Mouse (Mus musculus) activated CD4-positive, CD25-positive, alpha-beta regulatory T cell, adult 4 months (primary cell): Measurements from ENCODE around the gene Vmn1r149. TPM values are rescaled to one million over a fixed set of nuclear protein-coding genes. Genes with fewer than 3 reads are reported as not detected.
"Not testable (repeated sequence)": the region's sequence is repeated elsewhere in the genome, so short reads cannot be mapped to it uniquely, and the experiment has no call there.

Source experiments
- ATAC-seq: one replicate; pipeline ENCODE4 v1.8.0; 2017
- polyA plus RNA-seq, 2 experiments: library from polyadenylated mRNA; unstranded; fragments of 100-300 nt; shearing (Covaris generic); gene quantifications; one replicate each; pipeline ENCODE4 v1.2.1; 2017

Vmn1r149 gene
- polyA plus RNA-seq, result not detected

- not testable (repeated sequence) for ATAC-seq
Measured at GRCm38 (mm10) chr7:22438129-22438528, at the start of gene Vmn1r149. Gene Vmn1r149, minus strand, starts transcription at chr7:22438229.

GRCm38 (mm10) chr7:22463975-22464374, 25.9 kb upstream of the Vmn1r149 start, which contains the start of gene Gm10665:
Gene Gm10665, minus strand, starts transcription at chr7:22464075.
- ATAC-seq, result not testable (repeated sequence)

- ATAC-seq, result not testable (repeated sequence)
Measured at GRCm38 (mm10) chr7:22413283-22413682, 24.7 kb downstream of the Vmn1r149 start, which contains the start of gene Vmn1r148. Gene Vmn1r148, plus strand, starts transcription at chr7:22413583.

Other genes starting within 250 kb of the Vmn1r149 start
- not detected for gene Vmn1r143, start 248.9 kb downstream of the Vmn1r149 start, polyA plus RNA-seq
- not detected for gene Gm8653, start 237.0 kb downstream of the Vmn1r149 start, polyA plus RNA-seq
- gene Gm8453, start 208.7 kb downstream of the Vmn1r149 start, polyA plus RNA-seq, result not detected
- not detected for gene Gm4187, start 108.5 kb downstream of the Vmn1r149 start, polyA plus RNA-seq
- gene Gm8660, start 67.2 kb downstream of the Vmn1r149 start, polyA plus RNA-seq, result not detected
- not detected for gene Vmn1r148, start 24.6 kb downstream of the Vmn1r149 start, polyA plus RNA-seq
- not detected for gene Gm10665, start 25.8 kb upstream of the Vmn1r149 start, polyA plus RNA-seq
- not detected for gene Vmn1r151, start 61.4 kb upstream of the Vmn1r149 start, polyA plus RNA-seq
- not detected for gene Vmn1r152, start 84.7 kb upstream of the Vmn1r149 start, polyA plus RNA-seq
- not detected for gene Gm8677, start 96.7 kb upstream of the Vmn1r149 start, polyA plus RNA-seq
- gene Gm4201, start 127.1 kb upstream of the Vmn1r149 start, polyA plus RNA-seq, result not detected
- gene Gm4565, start 149.9 kb upstream of the Vmn1r149 start, polyA plus RNA-seq, result under 1 TPM in 1 of 2 experiments, not detected in 1; 0.28 TPM
- gene Vmn1r155, start 219.8 kb upstream of the Vmn1r149 start, polyA plus RNA-seq, result not detected